Mouse (Mus musculus) stomach, embryonic 15.5 days (tissue): ENCODE data around the gene Cnnm3. TPM values are rescaled to one million over a fixed set of nuclear protein-coding genes. Genes with fewer than 3 reads are reported as not detected.

Experiments
- ATAC-seq: fragments of 200-750 bp; cut with Nextera tagmentation; 2 replicates; pipeline ENCODE4 v1.8.0; 2017; ENCODE audit warnings: low read depth, moderate number of reproducible peaks, moderate TSS enrichment; ENCODE audit not compliant: insufficient read depth, low FRiP score
- H3K27ac ChIP-seq: fragments of 300-500 bp; sonication (generic); 2 replicates; pipeline ENCODE4 v1.5.1; 2015; ENCODE audit warnings: mild to moderate bottlenecking, inconsistent platforms
- H3K27me3 ChIP-seq: fragments of 300-500 bp; sonication (generic); replicated peaks from 2 replicates; pipeline ENCODE4 v1.6.1; 2015; ENCODE audit warnings: inconsistent platforms
- H3K36me3 ChIP-seq: fragments of 300-500 bp; sonication (generic); 2 replicates; pipeline ENCODE4 v1.6.1; 2015; ENCODE audit warnings: inconsistent platforms
- H3K4me1 ChIP-seq: fragments of 300-500 bp; sonication (generic); 2 replicates; pipeline ENCODE4 v1.6.1; 2015; ENCODE audit warnings: inconsistent platforms
- H3K4me2 ChIP-seq: fragments of 300-500 bp; sonication (generic); 2 replicates; pipeline ENCODE4 v1.6.1; 2015; ENCODE audit warnings: mild to moderate bottlenecking, inconsistent platforms
- H3K4me3 ChIP-seq: fragments of 300-500 bp; sonication (generic); replicated peaks from 2 replicates; pipeline ENCODE4 v1.5.1; 2015; ENCODE audit warnings: inconsistent platforms
- H3K9ac ChIP-seq: fragments of 300-500 bp; sonication (generic); 2 replicates; pipeline ENCODE4 v1.6.1; 2015; ENCODE audit warnings: inconsistent platforms
- H3K9me3 ChIP-seq: fragments of 300-500 bp; sonication (generic); 2 replicates; pipeline ENCODE4 v1.6.1; 2016; ENCODE audit warnings: inconsistent platforms
- WGBS: fragments of 180-500 bp; shearing (Covaris S2); methylation state at CpG from one replicate; pipeline ENCODE4 v1.1.7; 2015; 5-methylcytosine and 5-hydroxymethylcytosine counted together
- polyA plus RNA-seq: library from polyadenylated mRNA; unstranded; fragments of >200 nt; fragmentation: Nextera tagmentation; extraction: Ambion mirVana; gene quantifications from 2 replicates; pipeline ENCODE4 v1.2.1, GENCODE M21; 2015

Cnnm3 gene
- polyA plus RNA-seq, 1 experiment from 2014 or later = 3.6 TPM

DNA sequence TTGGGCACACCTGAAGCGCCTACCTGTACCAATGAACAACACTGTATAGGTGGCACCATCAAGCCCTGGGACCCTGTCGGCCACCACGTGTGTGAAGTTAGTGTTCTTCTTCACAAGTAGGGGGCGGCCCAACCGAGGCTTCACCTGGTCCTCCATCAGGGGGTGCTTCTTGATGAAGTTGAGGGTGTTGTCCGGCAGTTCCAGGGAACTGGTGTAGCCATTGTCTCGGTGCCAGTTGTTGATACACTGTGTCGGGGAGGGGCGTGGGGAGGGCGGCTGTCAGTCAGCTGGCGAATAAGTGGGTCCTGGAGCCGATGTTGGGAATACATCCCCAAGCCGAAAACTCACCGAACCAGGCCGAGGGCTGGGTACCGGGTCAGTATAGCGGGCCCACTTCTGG, 40.2 kb downstream of the Cnnm3 start:
- H3K27me3 ChIP-seq = no peaks in the 10 kb centered on the region
- no peak overlapping the region for H3K27ac ChIP-seq

GRCm38 (mm10) chr1:36552506-36552905, 40.8 kb downstream of the Cnnm3 start:
- peaks cover 61% of the 10 kb centered on the region for H3K36me3 ChIP-seq
- no peak for ATAC-seq
- no peak overlapping the region for H3K27ac ChIP-seq
- H3K4me1 ChIP-seq = peaks cover 44% of the 10 kb centered on the region
- H3K9me3 ChIP-seq = no peaks in the 10 kb centered on the region
- no peak overlapping the region for H3K4me2 ChIP-seq
- no peak overlapping the region for H3K9ac ChIP-seq
- WGBS = 86% methylated on average over 16 of the region's 16 CpGs
- no peaks in the 10 kb centered on the region for H3K27me3 ChIP-seq
- no peak overlapping the region for H3K4me3 ChIP-seq

More for the DNA sequence above, 40.2 kb downstream of the Cnnm3 start:
- 87% methylated on average over 17 of the region's 17 CpGs for WGBS
- Histone ChIP-seq H3K9ac (no peak overlapping the region), H3K4me3 (no peak overlapping the region), H3K4me1 (peaks cover 46% of the 10 kb centered on the region), H3K36me3 (peaks cover 61% of the 10 kb centered on the region), H3K4me2 (no peak overlapping the region), H3K9me3 (no peaks in the 10 kb centered on the region)
- no peak for ATAC-seq

- no peaks in the 10 kb centered on the region for H3K9me3 ChIP-seq
- no peak for ATAC-seq
- 0 out of 2 replicates have a peak overlapping the region, but pooled peaks have one; percentile 91 for H3K9ac ChIP-seq
- peaks cover 53% of the 10 kb centered on the region for H3K36me3 ChIP-seq
- H3K4me2 ChIP-seq = peak overlapping the region; percentile 68
- H3K4me3 ChIP-seq = peak overlapping the region; percentile 93
- H3K4me1 ChIP-seq = peaks cover 41% of the 10 kb centered on the region
- H3K27me3 ChIP-seq = no peaks in the 10 kb centered on the region
- peak overlapping the region; percentile 99; the same call in 1 of the 2 replicates for H3K27ac ChIP-seq
- WGBS = 62% methylated on average over 21 of the region's 21 CpGs
Measured at GRCm38 (mm10) chr1:36554633-36555399, 43.1 kb downstream of the Cnnm3 start.

- Histone ChIP-seq H3K36me3 (peaks cover 42% of the 10 kb centered on the region), H3K27me3 (no peaks in the 10 kb centered on the region), H3K9me3 (no peaks in the 10 kb centered on the region), H3K4me2 (peak overlapping the region; percentile 68), H3K27ac (peak overlapping the region; percentile 99), H3K4me3 (peak overlapping the region; percentile 93), H3K9ac (peak overlapping the region; percentile 91), H3K4me1 (peaks cover 41% of the 10 kb centered on the region)
- WGBS = 3% methylated on average over 8 of the region's 8 CpGs
- no peak for ATAC-seq
Measured at GRCm38 (mm10) chr1:36555798-36556395, 44.2 kb downstream of the Cnnm3 start.

- under 1% methylated on average over 52 of the region's 52 CpGs for WGBS
- Histone ChIP-seq H3K27ac (peak overlapping the region; percentile 99), H3K4me3 (peak overlapping the region; percentile 93), H3K4me2 (peak overlapping the region; percentile 68), H3K9ac (peak overlapping the region; percentile 91), H3K27me3 (no peaks in the 10 kb centered on the region), H3K4me1 (peaks cover 42% of the 10 kb centered on the region), H3K36me3 (peaks cover 34% of the 10 kb centered on the region), H3K9me3 (no peaks in the 10 kb centered on the region)
- ATAC-seq = peak; percentile 54
Measured at GRCm38 (mm10) chr1:36556553-36557456, 45.1 kb downstream of the Cnnm3 start.

DNA sequence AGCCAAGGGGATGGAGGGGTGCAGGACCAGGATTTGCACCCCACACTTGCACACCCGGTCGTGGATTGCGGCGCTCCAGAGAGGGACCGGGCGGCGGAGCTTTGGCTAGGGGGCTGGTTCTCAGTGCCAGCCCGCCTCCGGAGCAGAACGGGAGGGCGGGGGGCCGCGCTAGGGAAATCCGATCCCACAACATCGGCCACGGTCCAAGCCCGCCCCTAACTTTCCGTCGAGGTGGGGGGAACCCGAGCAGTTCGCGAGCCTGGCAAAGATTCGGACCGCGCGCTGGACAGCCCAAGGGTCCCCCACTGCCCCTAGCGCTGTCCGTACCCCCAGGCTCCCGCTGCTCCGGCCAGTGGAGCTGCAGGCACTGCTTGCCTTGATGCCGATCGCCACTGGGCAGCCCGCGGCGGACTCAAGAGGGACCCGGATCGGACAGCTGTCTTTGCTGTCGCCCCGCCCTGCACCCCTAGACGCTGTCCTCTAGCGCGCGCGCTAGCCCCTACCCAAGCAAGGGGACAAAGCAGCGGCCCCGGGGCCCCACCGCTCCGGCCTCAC, 45.9 kb downstream of the Cnnm3 start:
- no peaks in the 10 kb centered on the region for H3K9me3 ChIP-seq
- H3K4me2 ChIP-seq = peak overlapping the region; percentile 68
- H3K27ac ChIP-seq = peak overlapping the region; percentile 99
- H3K9ac ChIP-seq = peak overlapping the region; percentile 91
- WGBS = under 1% methylated on average over 48 of the region's 48 CpGs
- peaks cover 27% of the 10 kb centered on the region for H3K36me3 ChIP-seq
- no peaks in the 10 kb centered on the region for H3K27me3 ChIP-seq
- peak overlapping the region; percentile 93 for H3K4me3 ChIP-seq
- H3K4me1 ChIP-seq = peaks cover 44% of the 10 kb centered on the region
- peak; percentile 72 for ATAC-seq

- peaks cover 19% of the 10 kb centered on the region for H3K36me3 ChIP-seq
- H3K9ac ChIP-seq = peak within 1 kb of the TSS; percentile 91
- no peaks in the 10 kb centered on the region for H3K27me3 ChIP-seq
- 2% methylated on average over 69 of the region's 69 CpGs for WGBS
- ATAC-seq = peak; percentile 63
- H3K4me2 ChIP-seq = peak within 1 kb of the TSS; percentile 68
- H3K9me3 ChIP-seq = no peaks in the 10 kb centered on the region
- H3K27ac ChIP-seq = peak within 1 kb of the TSS; percentile 99
- peak within 1 kb of the TSS; percentile 93 for H3K4me3 ChIP-seq
- H3K4me1 ChIP-seq = peaks cover 46% of the 10 kb centered on the region
Measured at GRCm38 (mm10) chr1:36558031-36558993, 46.6 kb downstream of the Cnnm3 start, which contains the start of gene Sema4c. Gene Sema4c (minus strand): TSS chr1:36558349.

GRCm38 (mm10) chr1:36559256-36559655, 47.6 kb downstream of the Cnnm3 start:
- peak overlapping the region; percentile 99; the same call in 1 of the 2 replicates for H3K27ac ChIP-seq

GRCm38 (mm10) chr1:36559888-36560287, 48.2 kb downstream of the Cnnm3 start:
- Histone ChIP-seq H3K27ac (no peak overlapping the region; the same call in 1 of the 2 replicates), H3K9me3 (no peaks in the 10 kb centered on the region), H3K36me3 (peaks cover 4% of the 10 kb centered on the region; the same call in 1 of the 2 replicates), H3K4me2 (no peak overlapping the region), H3K4me1 (peaks cover 38% of the 10 kb centered on the region), H3K4me3 (no peak overlapping the region), H3K27me3 (no peaks in the 10 kb centered on the region), H3K9ac (no peak overlapping the region)
- 69% methylated on average over 5 of the region's 5 CpGs for WGBS
- no peak for ATAC-seq

More at GRCm38 (mm10) chr1:36559256-36559655, 47.6 kb downstream of the Cnnm3 start:
- Histone ChIP-seq H3K4me1 (peaks cover 43% of the 10 kb centered on the region), H3K36me3 (peaks cover 10% of the 10 kb centered on the region; the same call in 1 of the 2 replicates), H3K9me3 (no peaks in the 10 kb centered on the region), H3K4me3 (peak overlapping the region; percentile 93), H3K9ac (no peak overlapping the region), H3K27me3 (no peaks in the 10 kb centered on the region), H3K4me2 (peak overlapping the region; percentile 68)
- 30% methylated on average over 4 of the region's 4 CpGs for WGBS
- no peak for ATAC-seq

DNA sequence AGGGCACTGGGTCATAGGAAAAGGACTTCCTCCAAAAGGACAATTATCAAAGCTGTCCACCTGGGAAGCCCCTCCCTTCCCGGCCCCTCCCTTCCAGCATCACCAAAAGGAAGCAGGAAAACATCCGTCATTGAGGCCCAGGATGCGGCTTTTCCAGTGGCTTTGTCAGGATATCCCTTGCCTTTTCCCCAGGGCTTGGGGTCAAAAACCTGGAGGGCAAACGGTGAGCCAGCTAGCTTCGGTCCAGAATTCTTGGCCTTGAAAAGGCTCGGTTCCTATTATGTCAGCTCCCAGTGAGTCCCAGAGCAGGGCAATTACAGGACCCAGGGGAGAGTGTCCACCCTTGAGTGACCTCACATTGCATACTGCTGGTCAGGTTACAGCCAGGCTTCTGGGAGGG, 49.2 kb downstream of the Cnnm3 start:
- peaks cover 28% of the 10 kb centered on the region for H3K4me1 ChIP-seq

More for the DNA sequence above, 49.2 kb downstream of the Cnnm3 start:
- Histone ChIP-seq H3K9ac (no peak overlapping the region), H3K27me3 (no peaks in the 10 kb centered on the region), H3K27ac (no peak overlapping the region), H3K9me3 (no peaks in the 10 kb centered on the region), H3K36me3 (no peaks in the 10 kb centered on the region), H3K4me3 (no peak overlapping the region), H3K4me2 (no peak overlapping the region)
- no peak for ATAC-seq
- WGBS = 53% methylated on average over 6 of the region's 6 CpGs
